Mouse (Mus musculus) mouse trophoblast stem cell (cell line): ENCODE measurements around the gene Scaper.

Experiments used
- in situ Hi-C, 2 experiments: fragments of 300-500 bp; cut with MseI, MboI; formaldehyde crosslinking; loops; 2 replicates in 1 of 2; 3 replicates in 1 of 2; pipeline ENCODE4 v1.15.1; 2025

The Scaper gene

GRCm38 (mm10) chr9:55937664-55938617 is at the start of gene Scaper:
TSS of gene Scaper (minus strand) at chr9:55938119.
- in situ Hi-C loops = no loop called here

- in situ Hi-C loops = no loop called here
Measured at GRCm38 (mm10) chr9:55946819-55947218, 8.9 kb upstream of the Scaper start.

- in situ Hi-C loops = no loop called here
Measured at GRCm38 (mm10) chr9:55941356-55941755, 3.4 kb upstream of the Scaper start.

DNA sequence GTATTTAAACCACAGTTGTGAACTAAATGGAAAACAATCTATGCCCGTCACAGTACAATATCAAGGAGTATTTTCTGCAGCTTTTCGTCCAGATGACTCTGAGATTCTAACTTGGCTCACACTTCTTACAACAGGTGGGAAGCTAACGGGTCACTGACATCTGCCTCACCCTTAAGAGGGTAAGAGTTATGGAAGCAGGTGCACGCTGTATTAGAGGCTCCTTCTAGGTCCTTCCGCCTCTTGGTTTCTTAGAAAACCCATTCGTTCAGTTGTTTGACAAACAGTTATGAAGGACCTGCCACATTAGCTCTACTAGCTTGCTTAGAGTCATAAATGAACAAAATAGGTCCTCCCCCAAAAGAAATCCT is 683 bp upstream of the Scaper start:
- in situ Hi-C loops = no loop called here

- in situ Hi-C loops = no loop called here
Measured at GRCm38 (mm10) chr9:55937224-55937663, 675 bp downstream of the Scaper start.

GRCm38 (mm10) chr9:55932482-55932881 is 5.4 kb downstream of the Scaper start:
- in situ Hi-C loops = no loop called here

- in situ Hi-C loops = no loop called here
Measured at GRCm38 (mm10) chr9:55918579-55918978, 19.3 kb downstream of the Scaper start.

- in situ Hi-C loops = no loop called here
Measured at GRCm38 (mm10) chr9:55916751-55917150, 21.2 kb downstream of the Scaper start.

- in situ Hi-C loops = no loop called here
Measured at GRCm38 (mm10) chr9:55911481-55911880, 26.4 kb downstream of the Scaper start.

DNA sequence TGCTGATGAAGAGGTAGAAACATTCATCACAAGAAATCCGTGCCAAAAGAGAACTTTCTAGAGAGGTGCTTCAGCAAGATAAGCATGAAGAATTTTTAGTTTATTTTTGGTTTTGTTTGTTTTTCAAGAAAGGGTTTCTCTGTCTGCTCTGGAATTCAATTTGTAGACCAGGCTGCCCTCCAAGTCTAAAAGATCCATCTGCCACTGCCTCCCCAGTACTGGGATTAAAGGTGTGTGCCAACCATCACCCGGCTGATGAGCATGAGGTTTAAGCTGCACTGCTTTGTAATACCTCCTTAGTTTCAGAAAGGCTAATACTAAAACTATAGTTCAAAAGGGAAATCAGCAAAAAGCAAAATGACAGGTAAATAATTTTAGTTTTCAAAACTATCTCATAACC is 35.0 kb downstream of the Scaper start:
- in situ Hi-C loops = no loop called here

DNA sequence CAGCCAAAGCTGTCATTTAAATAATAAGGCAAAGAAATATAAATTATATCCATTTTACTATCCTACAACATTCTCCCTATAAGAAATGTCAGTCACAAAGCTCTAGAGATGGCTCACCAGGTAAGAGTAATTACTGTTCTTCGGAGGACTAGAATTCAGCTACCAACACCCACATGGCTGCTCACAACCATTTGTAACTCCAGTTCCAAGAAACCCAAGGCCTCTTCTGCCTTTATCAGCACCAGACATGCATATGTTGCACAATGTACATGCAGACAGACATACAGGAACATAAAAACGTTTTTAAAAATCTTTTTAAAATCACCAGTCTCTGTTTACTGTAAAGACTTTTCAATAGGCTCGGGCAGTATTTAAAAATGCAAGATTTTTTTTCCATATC is 36.3 kb downstream of the Scaper start:
- in situ Hi-C loops = no loop called here

DNA sequence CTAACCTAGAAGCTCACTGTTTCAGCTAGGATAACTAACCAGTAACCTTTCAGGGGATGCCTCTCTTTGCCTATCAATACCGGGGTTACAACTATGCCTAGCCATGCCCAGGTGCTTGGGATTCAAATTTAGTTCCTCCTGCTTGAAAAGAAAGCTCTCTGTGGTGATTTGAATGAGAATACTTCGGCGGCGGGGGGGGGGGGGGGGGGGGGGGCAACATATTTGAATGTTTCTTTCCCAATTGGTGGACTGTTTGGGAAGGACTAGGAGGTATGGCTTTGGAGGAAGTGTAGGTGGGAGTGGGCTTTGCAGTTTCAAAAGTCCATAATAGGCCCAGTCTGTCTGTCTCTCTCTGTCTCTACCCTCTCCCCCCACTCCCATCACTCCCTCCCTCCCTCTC is 37.4 kb downstream of the Scaper start:
- in situ Hi-C loops = no loop called here

DNA sequence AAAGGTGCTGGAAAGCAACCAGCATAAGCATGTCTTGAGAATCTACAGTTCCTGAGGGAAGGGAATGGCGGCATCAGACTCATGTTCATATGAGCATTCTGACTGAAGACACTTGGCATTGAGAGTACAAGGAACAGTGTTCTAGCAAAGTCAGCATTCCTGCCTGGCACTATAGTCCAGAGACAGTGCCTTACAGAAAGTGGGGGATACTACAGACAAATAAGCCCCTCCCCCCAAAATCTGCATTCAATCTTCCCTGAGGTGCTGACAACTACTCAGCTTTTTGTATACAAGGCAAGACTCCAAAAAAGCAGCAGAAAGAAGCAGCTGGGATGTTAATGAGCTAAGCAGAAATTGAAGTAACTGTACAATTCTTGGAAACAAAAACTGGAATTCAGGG is 59.9 kb downstream of the Scaper start:
- in situ Hi-C loops = no loop called here

DNA sequence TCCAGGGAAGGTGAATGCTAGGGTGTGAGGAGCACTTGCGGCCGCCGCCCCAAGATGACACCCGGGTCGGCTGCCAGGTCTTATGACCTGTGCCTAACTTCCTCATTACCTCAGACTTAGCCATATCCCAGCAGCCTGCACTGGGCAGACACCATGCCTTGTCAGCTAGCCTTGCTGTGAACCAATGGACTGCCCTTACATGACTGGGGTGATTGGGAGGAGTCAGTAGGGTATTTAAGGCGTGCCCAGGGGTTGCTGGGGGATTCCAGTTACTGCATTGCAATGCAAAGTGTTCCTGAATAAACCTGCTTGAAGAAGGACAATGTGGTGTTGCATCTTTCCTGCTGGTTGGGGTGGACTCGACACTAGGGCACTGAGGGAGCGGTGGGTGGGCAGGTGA is 148.5 kb downstream of the Scaper start:
- in situ Hi-C loops = no loop called here

DNA sequence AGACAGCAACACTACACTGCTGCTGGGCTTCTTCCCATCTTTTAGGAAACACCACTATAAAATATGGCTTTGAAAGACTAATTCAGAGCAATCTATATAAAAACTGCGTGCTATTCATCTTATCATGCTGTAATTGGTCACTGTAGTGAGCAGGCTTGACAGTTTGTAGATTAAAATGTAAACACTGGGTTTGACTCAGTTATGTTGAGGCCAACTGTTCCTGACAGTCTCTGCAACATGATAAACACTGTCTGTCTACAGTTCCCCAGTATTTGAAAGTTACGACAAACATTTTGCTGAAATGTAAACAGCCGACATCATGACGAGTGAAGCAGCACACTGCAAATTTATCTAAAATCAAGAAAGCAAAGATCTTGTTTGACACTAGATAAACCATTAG is 225.9 kb downstream of the Scaper start:
- in situ Hi-C loops = no loop called here

DNA sequence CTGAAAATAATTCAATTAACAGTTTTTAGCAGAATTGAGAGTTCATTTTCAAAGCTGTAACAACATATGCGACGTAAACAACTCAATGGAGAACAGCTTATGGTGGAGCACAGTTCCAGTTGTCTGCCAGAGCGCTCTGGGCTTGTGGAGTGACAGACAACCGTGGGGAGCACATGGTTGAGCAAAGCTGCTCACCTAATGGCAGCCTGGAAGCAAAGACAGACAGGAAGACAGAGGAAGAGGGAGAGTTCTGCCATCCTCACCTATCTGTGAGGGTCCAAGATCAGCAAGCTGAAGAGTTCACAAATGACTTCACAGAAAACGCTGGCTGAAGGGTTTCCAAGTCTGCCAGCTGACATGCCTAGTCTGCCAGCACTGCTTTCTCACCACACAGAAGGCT is 227.4 kb downstream of the Scaper start:
- in situ Hi-C loops = no loop called here

GRCm38 (mm10) chr9:55706603-55707002 is 231.3 kb downstream of the Scaper start:
- in situ Hi-C loops = no loop called here

GRCm38 (mm10) chr9:55695307-55695706 is 242.6 kb downstream of the Scaper start:
- in situ Hi-C loops = no loop called here

DNA sequence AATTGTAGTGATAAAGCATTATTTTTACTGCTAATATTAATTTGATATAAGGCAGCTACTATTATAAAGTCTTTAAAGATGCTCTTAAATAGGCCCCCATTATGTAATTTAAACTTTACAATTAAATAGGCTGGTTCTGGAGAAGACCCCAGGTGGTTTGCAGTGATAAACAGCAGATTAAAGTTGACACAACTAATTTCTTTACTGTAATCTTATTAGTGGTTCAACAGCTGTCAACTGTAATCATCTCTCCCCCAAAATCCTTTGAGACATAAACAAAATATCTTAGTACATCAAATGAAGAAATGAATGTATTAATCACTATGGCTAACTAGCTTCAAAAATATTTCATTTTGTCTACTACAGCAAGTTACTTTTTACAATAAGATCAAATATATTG is 260.8 kb downstream of the Scaper start:
- in situ Hi-C loops = no loop called here

DNA sequence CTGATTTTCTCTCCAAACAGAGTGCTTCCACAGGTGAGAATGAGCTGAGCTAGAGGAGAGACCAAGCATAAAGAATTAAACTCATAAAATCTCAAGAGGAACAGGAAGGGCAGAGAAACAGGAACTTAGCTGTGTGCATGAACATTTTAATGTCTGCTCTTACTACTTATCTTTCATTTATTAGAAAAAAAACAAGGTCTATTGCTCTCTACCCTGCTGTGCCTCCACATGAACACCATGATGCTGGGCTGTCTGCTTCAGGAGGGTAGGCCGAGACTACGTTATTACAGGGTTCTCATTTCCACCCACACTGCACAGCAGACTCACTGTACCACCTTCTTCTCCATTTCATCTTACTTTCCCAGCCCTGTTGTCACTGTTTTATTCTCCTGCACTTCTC is 291.5 kb downstream of the Scaper start:
- in situ Hi-C loops = no loop called here

DNA sequence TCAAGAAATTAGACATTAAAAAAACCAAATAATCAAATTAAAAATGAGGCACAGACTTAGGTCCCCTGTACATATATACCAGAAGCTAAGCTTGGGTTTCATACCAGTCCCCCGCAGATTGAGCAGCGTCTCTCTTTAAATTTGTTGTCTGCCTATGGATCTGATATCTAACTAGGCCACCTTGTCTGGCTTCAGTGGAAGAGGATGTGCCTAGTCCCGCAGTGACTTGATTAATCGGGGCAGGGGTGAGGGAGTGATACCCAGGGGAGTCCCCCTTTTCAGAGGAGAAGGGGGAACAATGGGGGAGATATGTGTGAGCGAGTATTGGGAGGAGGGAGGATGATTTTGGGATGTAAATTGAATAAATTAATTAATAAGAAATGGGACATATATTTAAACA is 310.9 kb downstream of the Scaper start:
- in situ Hi-C loops = no loop called here

- in situ Hi-C loops = no loop called here
Measured at GRCm38 (mm10) chr9:55614711-55615110, 323.2 kb downstream of the Scaper start.

DNA sequence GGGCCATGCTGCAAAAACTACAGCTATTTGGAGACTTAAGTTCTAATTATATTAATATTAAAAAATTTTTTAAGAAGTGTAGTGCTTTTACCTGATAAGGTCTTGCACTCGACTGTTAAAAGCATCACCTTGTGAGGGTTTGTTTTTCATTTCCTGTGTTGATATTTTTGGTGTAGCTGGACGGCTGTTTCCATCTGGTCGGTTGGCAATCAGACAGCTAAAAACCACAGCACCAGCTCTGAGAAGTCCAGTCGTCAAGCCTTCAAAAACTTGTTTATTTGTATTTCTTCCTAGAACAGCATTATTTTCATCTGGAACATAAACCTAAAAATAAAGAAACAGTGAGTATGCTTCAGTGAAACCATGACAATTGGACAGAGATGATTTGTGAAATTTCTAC is 328.2 kb downstream of the Scaper start:
- in situ Hi-C loops = no loop called here
